Mouse (Mus musculus) heart, postnatal 0 days (tissue): ENCODE measurements around the gene Pbx2.

Experiments
- CTCF ChIP-seq: IDR thresholded peaks from 2 replicates; pipeline ENCODE4 v1.5.1; 2016; ENCODE audit warnings: antibody characterized with exemption, control low read depth, low read depth
- EP300 ChIP-seq: IDR thresholded peaks from 2 replicates; pipeline ENCODE4 v1.6.1; 2016; ENCODE audit warnings: antibody characterized with exemption, low read depth

GRCm38 (mm10) chr17:34587814-34588213, 3.3 kb upstream of the Pbx2 start:
- no peak for TF ChIP-seq CTCF
- TF ChIP-seq EP300 = 0 out of 2 replicates have a peak, but pooled peaks have one; percentile 35
